Mouse (Mus musculus) lung, postnatal 4 days (tissue): ENCODE results near the gene Hmx3.
A peak's percentile ranks its signal among the peaks of the same experiment; 100 is the strongest.

ENCODE experiments used
- DNase-seq, 2 experiments: peaks; one replicate each; pipeline ENCODE4 v3.0.0; 2021

Hmx3 gene

DNA sequence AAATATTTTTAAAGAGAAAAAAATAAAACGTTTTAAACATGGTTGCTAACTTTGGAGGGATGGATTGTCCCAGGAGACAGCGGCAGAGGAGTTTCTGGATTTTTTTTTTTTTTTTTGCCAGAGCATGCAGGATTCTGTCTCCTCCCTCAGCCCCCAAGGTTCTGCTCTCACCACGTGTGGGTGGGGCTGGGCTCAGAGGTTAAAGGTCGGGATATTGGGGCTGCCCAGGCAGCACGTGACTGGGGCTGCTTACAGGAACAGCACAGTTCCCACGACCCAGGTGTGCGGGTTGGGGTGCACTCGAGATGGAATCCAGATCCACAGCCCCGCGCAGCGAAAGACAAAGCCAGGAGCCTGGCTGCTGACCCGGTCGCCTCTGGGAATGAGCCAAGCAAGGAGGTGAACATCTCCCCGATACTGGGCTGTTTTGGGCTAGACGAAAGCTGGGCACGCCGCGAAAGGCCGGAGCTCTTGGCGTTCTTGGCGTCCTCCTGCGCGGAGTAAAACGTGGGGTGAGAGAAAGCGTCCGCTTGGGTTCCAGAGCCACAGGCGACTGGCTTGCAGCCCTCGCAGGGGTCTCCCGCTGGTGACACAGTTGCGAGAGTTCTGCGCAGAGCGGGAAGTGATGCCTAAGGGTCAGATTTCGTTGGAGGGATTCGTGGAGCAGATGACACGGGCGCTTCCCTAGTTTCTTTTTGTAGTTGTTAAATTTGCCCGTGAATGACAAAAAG, 14.0 kb downstream of the Hmx3 start:
- DNase-seq = peak; percentile 29 to 45

DNA sequence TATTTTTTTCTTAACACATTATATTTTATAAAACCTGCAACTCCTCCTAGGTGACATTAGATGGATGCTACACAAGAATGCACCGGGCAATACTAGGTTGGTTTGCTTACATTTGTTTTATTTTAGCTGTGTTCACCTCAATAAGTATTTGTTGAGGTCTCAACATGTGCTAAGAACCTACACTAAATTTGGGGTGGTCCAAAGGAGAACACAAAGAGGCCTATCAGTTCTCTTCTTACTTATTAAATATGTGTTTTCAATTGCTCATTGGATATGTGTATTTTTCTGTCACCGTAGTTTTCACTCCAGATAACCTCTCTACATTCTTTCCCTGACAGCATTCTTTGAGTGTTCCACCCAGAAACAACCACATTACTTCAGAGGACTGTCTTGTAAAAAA, 15.1 kb downstream of the Hmx3 start:
- DNase-seq = no peak

DNA sequence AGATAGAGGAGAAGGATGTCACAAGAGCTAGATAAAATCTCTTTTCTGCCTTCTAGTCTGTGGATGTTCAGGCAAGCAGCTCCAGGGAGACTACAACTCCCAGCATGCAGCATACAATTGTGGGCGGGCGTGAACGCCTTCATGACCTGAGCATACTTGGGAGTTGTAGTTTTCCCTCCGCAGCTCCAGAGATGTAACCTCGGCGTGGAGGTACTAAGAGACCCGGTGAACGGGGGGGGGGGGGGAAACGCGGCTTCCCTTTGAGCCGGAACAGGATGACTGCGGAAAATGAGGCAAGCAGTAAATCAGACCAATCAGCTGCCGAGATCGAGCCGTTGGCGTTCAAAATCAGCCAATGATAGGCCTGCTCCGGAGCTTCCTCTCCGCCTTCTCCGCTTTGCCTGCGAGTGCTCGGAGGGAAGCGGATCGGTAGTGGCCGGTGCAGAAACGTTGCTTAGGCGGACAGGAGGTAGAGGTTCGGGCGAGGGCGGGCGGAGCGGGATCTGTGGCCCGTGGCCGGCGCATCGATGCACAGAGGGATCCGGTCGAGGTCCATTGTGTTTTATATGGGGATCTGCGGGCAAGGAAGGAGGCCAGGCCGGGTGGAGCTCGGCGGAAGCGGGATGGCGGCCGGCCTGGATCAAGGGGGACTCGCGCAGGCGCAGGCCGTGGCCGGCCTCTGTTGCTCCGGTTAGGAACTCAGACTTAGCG, 17.5 kb downstream of the Hmx3 start, which contains the start of gene Bub3:
Gene Bub3 (plus strand): TSS at position 237 of the 711 bp plus-strand sequence.
- peak; percentile 92 to 95 for DNase-seq

DNA sequence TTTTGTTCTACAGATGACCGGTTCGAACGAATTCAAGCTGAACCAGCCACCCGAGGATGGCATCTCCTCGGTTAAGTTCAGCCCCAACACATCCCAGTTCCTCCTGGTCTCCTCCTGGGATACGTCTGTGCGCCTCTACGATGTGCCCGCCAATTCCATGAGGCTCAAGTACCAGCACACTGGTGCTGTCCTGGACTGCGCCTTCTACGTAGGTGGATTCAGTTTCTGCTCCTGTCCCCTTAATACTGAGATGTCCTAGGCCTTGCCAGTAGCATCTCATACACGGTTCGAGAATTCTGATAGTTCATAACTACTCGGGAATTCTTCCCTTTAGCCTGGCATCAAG, 18.0 kb downstream of the Hmx3 start:
- no peak for DNase-seq

DNA sequence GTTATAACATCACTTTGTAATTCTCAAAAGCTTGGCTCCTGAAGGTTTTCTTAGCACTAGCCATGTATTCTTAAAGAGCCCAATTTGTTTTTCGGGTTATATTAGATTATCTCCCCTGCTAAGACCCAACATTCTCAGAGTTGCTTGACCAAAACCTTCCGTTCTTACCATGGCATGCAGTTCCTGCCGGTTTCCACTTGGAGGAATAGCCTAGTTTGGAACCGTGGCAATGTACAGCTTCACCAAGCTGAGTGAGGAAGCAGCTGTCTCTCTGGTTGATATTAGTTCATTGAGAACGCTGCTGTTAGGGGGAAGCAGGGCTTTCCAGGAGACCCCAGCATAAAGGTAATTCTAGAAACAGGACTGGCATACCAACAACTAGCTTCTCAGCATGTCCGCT, 32.6 kb downstream of the Hmx3 start:
- no peak for DNase-seq

DNA sequence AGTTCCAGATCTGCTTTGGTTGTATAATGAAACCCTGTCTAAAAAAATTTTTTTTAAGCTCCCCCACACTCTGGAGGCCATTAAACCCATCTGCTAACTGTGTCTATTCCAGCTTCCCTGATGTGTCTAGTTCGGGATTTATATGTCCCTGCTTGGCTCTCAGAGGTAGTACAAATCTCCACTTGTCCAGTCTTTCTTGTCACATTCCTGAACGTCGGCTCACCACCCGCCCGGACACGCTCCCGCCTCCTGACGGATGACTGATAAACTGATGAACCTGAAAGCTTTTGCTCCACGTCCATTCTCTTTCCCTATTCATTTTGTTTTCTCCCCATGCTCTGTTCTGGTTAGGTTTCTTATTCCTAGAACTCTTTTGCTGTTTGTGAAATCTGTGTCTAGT, 39.5 kb downstream of the Hmx3 start:
- no peak for DNase-seq

DNA sequence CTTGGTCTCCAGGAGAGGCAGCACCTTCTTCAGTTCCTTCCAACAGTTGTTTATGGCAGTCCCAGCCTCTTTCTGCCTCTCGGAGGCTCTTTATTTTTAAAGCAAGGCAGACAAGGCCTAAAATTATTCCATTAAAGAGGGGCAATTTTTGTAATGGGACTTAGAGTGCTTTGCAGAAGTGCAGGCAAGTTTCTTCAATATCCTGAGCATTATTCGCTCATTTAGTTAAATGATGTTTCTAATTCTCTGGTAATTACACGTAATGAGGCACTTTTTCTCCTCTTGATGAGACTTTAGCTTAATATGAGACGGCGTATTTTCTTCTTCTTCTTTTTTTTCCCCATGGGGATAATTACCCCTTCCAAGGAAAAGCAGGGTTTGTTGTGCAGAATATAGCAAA, 42.9 kb downstream of the Hmx3 start:
- no peak for DNase-seq
